Mouse (Mus musculus): ENCODE results near the gene Ets1. TPM values are rescaled to one million over a fixed set of nuclear protein-coding genes. Genes with fewer than 3 reads are reported as not detected.

Gene Ets1
- total RNA-seq, 2 experiments from 2014 or later: 8.7 to 9.8 TPM

DNA sequence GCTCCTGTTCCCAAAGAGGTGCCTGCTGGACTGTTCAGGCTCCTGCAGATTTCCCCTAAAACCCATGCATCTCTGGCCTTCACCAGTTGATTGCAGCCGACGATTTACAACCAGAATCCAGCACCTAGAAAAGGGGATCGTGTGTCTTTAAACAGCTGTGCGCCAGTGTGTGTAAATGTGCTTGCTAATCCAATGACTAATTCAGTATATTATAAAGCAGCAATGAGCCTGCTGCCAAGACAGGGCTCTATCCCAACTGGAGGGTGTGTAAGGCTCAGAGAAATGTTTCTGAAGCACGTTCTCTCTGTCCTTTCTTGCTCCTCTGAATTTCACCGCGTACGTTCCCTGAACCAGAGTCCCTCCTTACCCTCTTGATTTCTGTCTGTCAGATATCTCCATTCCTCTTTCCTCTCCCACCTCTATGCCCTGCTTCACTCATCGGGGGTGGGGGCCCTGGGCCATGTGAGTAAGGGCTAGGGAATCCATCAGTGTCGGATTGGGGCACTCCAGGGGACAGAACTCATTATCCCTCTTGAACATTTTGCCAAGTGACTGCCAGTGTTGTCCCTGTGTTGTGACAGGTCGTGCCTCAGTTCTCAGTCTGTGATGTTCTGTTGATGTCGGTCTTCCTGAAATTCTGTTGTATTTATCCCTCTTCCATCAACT lies 75.1 kb downstream of the Ets1 start:
- no peak for DNase-seq (ENCODE audit: low spot score in 2 of 2)

DNA sequence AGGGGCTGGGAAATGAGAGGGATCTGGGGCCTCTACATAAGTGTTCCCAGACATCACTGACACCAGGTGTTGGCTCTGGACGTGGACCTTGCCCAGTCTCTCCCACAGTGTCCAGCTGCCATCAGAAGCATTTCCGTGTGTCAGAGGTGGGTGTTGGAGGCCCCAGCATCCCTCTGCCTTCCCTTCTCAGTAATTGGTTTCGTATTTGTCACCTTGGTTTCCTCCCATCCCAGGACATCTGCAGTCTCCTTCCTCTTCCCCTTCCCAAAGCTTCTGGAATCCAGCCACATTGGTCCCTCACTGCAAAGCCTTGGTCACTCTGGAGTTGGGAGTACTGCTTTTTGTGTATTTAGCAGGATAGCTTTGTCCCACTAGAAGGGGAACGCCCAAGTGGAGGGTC lies 75.7 kb downstream of the Ets1 start:
- DNase-seq (ENCODE audit: low spot score in 2 of 2): no peak

DNA sequence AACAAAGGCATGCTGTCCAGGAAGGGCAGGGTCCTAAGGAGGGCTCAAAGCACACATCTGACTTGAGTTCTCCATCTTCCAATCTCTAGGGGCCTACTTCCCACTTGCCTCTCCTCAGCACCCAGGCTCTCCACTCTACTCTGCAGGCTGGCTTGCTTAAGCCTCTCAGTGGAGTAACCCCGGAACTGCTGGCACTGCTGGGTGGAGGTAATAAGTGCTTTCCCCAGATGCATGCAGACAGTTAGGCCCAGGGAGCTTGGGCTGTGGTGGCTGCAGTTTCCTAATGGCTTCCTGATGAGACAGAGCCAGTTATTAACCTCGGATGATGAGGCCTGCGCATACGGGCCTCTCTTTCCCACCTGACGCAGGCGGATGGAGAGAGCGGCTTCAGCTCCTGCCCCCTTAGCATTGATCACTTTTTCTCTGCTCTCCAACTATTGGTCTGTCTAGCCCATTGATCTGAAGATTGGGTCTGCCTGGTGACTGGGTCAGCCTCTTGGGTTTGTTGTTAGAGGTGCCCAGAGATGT lies 76.4 kb downstream of the Ets1 start:
- DNase-seq (ENCODE audit: low spot score in 2 of 2): no peak

- no peak for DNase-seq (ENCODE audit: low spot score in 2 of 2)
Observed at GRCm38 (mm10) chr9:32713106-32713505, 77.1 kb downstream of the Ets1 start.

GRCm38 (mm10) chr9:32713790-32714189 lies 77.8 kb downstream of the Ets1 start:
- no peak for DNase-seq (ENCODE audit: low spot score in 2 of 2)

GRCm38 (mm10) chr9:32714487-32714886 lies 78.5 kb downstream of the Ets1 start:
- no peak for DNase-seq (ENCODE audit: low spot score in 2 of 2)

- DNase-seq (ENCODE audit: low spot score in 2 of 2): no peak
Observed at GRCm38 (mm10) chr9:32715806-32716466, 79.9 kb downstream of the Ets1 start.

GRCm38 (mm10) chr9:32717268-32717920 lies 81.4 kb downstream of the Ets1 start:
- DNase-seq (ENCODE audit: low spot score in 2 of 2): no peak

DNA sequence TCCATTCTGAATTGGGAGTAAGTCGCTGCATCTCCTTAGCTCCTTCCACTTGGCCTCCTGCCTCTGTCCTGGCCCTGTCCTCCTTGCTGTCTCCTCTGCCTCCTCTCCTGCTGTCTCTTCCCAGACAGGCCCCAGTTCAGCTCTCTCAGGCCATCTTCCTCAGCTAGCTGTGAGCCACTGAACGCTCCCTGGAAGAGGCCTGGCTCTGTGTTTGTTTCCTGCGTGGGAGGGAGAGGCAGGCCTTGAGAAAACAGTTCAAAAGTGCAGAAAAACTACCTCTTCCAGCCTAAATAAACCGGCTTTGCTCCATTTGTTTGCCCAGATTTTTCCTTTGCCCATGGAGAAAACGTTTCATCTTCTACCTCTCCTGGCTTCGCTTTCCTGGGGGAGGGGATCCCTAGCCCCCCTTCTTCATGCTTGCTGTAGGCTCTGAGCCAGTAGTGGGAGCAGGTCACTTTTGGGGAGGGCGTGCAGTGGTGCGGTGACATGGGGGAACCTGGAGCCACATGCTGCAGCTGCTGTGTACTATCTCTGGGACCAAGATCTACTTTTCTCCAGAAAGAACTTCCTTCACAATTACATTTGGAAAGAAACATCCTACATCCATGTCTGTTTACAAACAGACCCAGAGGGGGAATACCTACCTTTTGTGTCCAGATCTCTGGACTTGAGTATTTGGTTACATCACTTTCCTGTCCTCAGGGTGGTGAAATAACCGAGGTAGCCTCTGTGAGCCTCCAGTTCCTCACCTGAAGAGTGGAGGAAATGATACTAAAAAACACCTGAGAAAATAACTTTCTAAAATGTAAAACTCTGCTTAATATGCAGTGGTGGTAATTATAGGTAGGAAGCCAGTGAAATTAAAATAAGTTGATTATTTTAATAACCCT lies 82.2 kb downstream of the Ets1 start:
- no peak for DNase-seq (ENCODE audit: low spot score in 2 of 2)

- no peak for DNase-seq (ENCODE audit: low spot score in 2 of 2)
Observed at GRCm38 (mm10) chr9:32718868-32719267, 82.8 kb downstream of the Ets1 start.

- no peak for DNase-seq (ENCODE audit: low spot score in 2 of 2)
Observed at GRCm38 (mm10) chr9:32719941-32720263, 83.9 kb downstream of the Ets1 start.

DNA sequence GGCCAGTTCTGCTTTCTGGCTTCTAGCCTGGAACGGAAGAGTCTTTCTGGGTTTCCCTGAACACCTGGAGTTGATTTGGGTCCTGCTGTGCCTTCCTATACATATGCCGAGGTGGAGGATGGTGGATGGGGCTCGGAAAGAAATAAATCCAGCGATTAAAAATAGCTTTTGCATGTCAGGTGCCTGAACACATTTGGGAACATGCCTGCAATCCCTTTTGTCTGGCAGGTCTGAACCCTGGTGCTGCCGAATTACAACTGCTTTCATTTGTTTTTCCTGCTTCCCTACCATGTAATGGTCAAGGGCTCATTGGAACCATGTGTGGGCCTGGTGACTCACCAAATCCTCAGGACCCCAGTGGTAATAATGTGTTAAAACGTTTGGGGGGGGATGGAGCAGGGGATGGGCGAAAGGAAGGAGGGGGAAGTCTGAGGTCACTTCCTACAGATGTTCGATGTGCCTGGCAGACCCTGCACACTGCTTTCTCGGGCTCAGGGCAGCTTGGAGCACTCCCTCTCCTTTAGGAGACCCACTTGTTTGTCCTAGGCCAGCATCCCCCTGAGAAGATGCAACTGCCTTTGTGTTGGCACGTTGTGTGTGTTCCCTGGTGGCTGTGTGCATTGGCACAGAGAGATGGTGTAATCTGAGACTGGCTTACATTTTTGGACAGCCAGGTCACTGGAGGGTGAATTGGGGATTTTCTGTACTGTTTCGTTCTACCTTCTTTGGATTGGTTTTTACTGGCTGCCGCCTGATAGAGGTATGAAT lies 84.4 kb downstream of the Ets1 start:
- no peak for DNase-seq (ENCODE audit: low spot score in 2 of 2)

DNA sequence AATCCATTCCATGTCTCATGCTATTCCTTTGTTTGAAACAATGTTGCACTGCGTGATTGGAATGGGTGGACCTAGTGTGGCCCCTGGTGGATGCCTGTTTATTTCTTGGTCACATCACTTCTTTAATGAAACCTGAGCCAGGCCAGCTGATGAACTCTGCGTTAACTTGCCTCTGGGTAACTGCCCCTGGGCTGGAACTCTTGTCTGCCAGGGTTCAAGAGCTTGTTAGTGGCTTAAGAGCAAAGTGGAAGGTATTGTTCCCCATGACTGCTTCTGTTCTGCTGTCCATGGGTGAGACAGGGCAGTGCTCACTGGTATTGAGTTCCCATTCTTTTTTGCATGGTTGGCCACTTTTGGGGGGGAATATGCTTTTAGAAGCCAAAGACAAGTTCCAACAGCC lies 85.1 kb downstream of the Ets1 start:
- DNase-seq (ENCODE audit: low spot score in 2 of 2): no peak

GRCm38 (mm10) chr9:32722205-32722604 lies 86.2 kb downstream of the Ets1 start:
- no peak for DNase-seq (ENCODE audit: low spot score in 2 of 2)

DNA sequence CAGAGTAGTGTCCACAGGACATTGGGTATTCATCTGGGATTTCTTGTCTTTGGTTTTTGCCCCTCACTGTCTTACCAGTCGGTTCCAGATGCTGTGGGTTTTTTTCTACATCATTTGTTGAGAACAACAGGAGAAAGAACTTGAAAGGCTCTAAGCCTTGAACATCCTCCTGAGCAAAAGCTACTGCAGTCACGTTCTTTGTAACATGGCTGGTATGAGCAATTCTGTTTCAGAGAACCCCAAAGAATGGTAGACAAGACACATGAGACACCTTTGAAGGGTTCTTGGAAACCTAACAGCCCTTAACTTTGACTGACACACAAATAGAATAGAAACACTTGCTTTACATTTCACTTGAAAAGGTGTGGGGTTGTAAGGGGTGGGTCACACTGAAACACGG lies 86.9 kb downstream of the Ets1 start:
- no peak for DNase-seq (ENCODE audit: low spot score in 2 of 2)

- no peak for DNase-seq (ENCODE audit: low spot score in 2 of 2)
Observed at GRCm38 (mm10) chr9:32724131-32724825, 88.3 kb downstream of the Ets1 start.

- DNase-seq (ENCODE audit: low spot score in 2 of 2): no peak
Observed at GRCm38 (mm10) chr9:32725902-32726301, 89.9 kb downstream of the Ets1 start.

- DNase-seq (ENCODE audit: low spot score in 2 of 2): no peak
Observed at GRCm38 (mm10) chr9:32726595-32726994, 90.6 kb downstream of the Ets1 start.

DNA sequence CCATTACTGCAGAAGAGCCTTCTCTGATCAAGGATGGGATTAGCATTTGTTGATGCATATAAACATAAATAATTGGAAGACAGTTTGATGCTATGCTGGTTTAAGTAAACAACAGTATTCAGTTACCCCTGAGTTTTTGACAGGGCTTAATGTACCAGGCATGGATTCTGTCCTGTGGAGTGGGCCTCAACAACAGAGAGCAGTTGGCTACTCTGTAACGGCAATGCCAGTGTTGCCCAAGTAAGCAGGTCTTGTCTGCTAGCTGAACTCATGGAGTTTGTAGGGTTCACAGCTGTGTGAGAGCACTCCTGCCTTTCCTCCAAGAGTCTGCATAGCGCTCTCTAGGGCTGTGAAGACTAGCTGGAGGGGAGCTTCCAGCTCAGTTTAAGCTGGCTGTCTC lies 91.0 kb downstream of the Ets1 start:
- DNase-seq (ENCODE audit: low spot score in 2 of 2): no peak

- DNase-seq (ENCODE audit: low spot score in 2 of 2): no peak
Observed at GRCm38 (mm10) chr9:32728306-32728705, 92.3 kb downstream of the Ets1 start.

Measured in left cerebral cortex, adult 18-20 months (tissue).